Mouse (Mus musculus) lung, embryonic 15.5 days (tissue): Measurements from ENCODE around the gene Mcoln3. TPM values are rescaled to one million over a fixed set of nuclear protein-coding genes. Genes with fewer than 3 reads are reported as not detected.

ENCODE experiments used
- ATAC-seq: fragments of 200-750 bp; cut with Nextera tagmentation; 2 replicates; pipeline ENCODE4 v1.8.0; 2017; ENCODE audit warnings: moderate number of reproducible peaks, borderline replicate concordance; ENCODE audit not compliant: low FRiP score, low TSS enrichment; ENCODE audit errors: extremely low read depth
- H3K27ac ChIP-seq: fragments of 300-500 bp; sonication (generic); 2 replicates; pipeline ENCODE4 v1.5.1; 2015; ENCODE audit warnings: moderate library complexity, mild to moderate bottlenecking, inconsistent platforms
- H3K27me3 ChIP-seq: fragments of 300-500 bp; sonication (generic); 2 replicates; pipeline ENCODE4 v1.6.1; 2015; ENCODE audit warnings: inconsistent platforms
- H3K36me3 ChIP-seq: fragments of 300-500 bp; sonication (generic); 2 replicates; pipeline ENCODE4 v1.6.1; 2015; ENCODE audit warnings: inconsistent platforms
- H3K4me1 ChIP-seq: fragments of 300-500 bp; sonication (generic); 2 replicates; pipeline ENCODE4 v1.6.1; 2015; ENCODE audit warnings: inconsistent platforms
- H3K4me2 ChIP-seq: fragments of 300-500 bp; sonication (generic); 2 replicates; pipeline ENCODE4 v1.6.1; 2015; ENCODE audit warnings: inconsistent platforms, mild to moderate bottlenecking, moderate library complexity
- H3K4me3 ChIP-seq: fragments of 300-500 bp; sonication (generic); 2 replicates; pipeline ENCODE4 v1.5.1; 2015; ENCODE audit warnings: mild to moderate bottlenecking, inconsistent platforms
- H3K9ac ChIP-seq: fragments of 300-500 bp; sonication (generic); 2 replicates; pipeline ENCODE4 v1.6.1; 2015; ENCODE audit warnings: inconsistent platforms
- H3K9me3 ChIP-seq: fragments of 300-500 bp; sonication (generic); 2 replicates; pipeline ENCODE4 v1.6.1; 2016; ENCODE audit warnings: inconsistent platforms
- WGBS: fragments of 180-500 bp; shearing (Covaris S2); methylation state at CpG from one replicate; pipeline ENCODE4 v1.1.7; 2015; 5-methylcytosine and 5-hydroxymethylcytosine counted together
- polyA plus RNA-seq: library from polyadenylated mRNA; unstranded; fragments of >200 nt; fragmentation: Nextera tagmentation; extraction: Ambion mirVana; gene quantifications from 2 replicates; pipeline ENCODE4 v1.2.1, GENCODE M21; 2015

The Mcoln3 gene
- polyA plus RNA-seq, 1 experiment from 2014 or later, result 1.1 TPM

DNA sequence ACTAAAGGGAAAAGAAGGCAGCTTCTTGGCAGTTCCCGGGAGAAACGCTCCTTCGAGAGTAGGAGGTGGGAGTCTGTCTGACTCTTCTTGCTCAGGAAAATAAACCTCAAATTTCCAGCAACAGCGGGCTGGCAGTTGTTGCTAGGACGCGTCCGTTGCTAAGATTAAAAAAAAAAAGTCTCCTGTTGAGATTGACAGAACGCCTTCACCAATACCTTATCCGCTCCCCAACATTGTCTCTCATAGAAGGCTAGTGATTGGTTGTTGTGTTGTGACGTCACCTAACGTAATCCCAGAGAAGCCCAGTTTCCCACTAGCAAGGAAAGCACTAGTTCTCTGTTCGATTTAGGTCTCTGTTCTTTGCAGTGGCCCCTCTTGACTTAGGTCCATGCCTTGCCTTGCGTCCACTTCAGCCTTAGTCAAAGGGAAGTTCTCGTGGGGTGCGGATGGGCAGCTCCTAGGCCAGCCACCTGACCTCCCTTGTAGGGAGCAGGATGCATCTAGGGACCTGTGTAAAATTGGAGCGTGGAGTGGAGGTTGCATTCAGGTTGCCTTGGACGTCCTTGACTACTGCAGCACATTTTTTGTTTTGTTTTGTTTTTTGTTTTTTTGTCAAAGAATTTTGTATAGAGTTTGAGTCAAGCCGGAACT is 9.2 kb upstream of the Mcoln3 start, which contains the start of gene Wdr63:
Gene Wdr63, minus strand, starts transcription at position 210 of the 651 bp plus-strand sequence.
- Histone ChIP-seq H3K4me2 (peak within 1 kb of the TSS; percentile 85), H3K4me1 (0 out of 2 replicates have a peak, but pooled peaks cover 6% of the 10 kb centered on the region), H3K36me3 (no peaks in the 10 kb centered on the region), H3K4me3 (peak within 1 kb of the TSS; percentile 47), H3K27ac (no peak within 1 kb of the TSS), H3K9me3 (no peaks in the 10 kb centered on the region), H3K9ac (peak within 1 kb of the TSS; percentile 3), H3K27me3 (peaks cover 7% of the 10 kb centered on the region; the same call in 1 of the 2 replicates)
- peak; percentile 94 for ATAC-seq
- 12% methylated on average over 18 of the region's 18 CpGs for WGBS

DNA sequence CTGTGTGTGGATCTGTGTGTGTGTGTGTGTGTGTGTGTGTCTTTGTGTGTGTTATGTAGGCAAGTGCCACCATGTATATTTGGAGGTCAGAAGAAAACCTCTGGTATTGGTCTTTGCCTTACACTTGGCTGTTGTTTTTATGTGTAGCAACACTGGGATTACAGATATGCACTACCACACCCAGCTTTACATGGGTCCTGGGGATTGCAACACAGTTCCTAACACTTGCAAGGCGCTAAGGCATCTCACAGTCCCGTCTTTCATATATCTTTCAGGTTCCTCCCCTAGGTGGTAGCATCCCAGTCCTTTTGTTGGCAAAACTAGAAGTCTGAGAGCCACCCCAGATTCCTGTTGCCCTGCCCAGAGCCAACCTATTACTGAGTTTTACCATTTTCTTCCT is 8.3 kb upstream of the Mcoln3 start:
- Histone ChIP-seq H3K36me3 (no peaks in the 10 kb centered on the region), H3K9ac (no peak overlapping the region), H3K4me3 (no peak overlapping the region), H3K4me1 (0 out of 2 replicates have a peak, but pooled peaks cover 6% of the 10 kb centered on the region), H3K27ac (no peak overlapping the region), H3K27me3 (peaks cover 7% of the 10 kb centered on the region; the same call in 1 of the 2 replicates), H3K4me2 (no peak overlapping the region), H3K9me3 (no peaks in the 10 kb centered on the region)
- ATAC-seq, result no peak
- WGBS, result 61% methylated on average over 2 of the region's 2 CpGs

DNA sequence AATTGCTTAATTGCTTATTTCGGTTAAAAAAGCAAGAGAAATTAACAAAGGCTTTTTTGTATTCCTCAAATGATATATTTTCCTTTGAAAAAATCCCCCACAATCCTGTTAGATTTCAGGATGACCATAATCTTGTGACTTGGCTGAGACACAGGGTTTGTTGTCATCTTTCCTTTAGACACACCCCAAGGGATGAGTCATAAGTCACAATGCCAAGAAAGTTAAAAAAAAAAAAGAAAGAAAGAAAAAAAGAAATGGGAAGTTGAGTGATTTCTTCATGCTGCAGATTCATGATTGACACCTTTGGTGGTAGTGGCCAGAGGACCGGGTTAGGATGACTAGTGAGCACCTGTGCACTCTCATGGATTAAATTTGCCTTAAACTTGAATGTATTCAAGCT is 6.9 kb upstream of the Mcoln3 start:
- H3K27ac ChIP-seq, result no peak overlapping the region
- peaks cover 7% of the 10 kb centered on the region; the same call in 1 of the 2 replicates for H3K27me3 ChIP-seq
- 0 out of 2 replicates have a peak, but pooled peaks cover 6% of the 10 kb centered on the region for H3K4me1 ChIP-seq
- H3K9ac ChIP-seq, result no peak overlapping the region
- H3K4me2 ChIP-seq, result no peak overlapping the region
- H3K9me3 ChIP-seq, result no peaks in the 10 kb centered on the region
- ATAC-seq, result no peak
- H3K4me3 ChIP-seq, result no peak overlapping the region
- H3K36me3 ChIP-seq, result no peaks in the 10 kb centered on the region
- WGBS, result 68% methylated on average over 2 of the region's 2 CpGs

DNA sequence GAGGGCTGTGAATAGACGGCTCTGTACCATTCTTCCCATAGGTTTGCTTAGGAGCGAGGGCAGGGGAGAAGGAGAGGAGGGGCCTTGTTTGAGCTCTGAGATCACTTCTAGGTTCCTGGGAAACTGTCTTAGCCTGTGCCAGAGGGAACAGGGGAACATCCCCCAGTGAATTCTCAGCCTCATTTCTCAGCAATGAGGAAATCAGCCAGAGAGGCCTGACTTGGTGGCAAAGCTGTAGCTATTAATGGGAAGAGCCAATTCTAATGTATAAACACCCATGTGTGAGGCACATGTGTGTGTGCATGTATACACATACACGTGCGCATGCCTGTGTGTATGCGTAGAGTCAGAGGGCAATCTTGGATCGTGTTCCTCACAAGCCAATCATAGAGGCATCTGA is 6.3 kb upstream of the Mcoln3 start:
- H3K4me1 ChIP-seq, result 0 out of 2 replicates have a peak, but pooled peaks cover 6% of the 10 kb centered on the region
- H3K27ac ChIP-seq, result no peak overlapping the region
- no peak overlapping the region for H3K9ac ChIP-seq
- no peak for ATAC-seq
- H3K4me2 ChIP-seq, result no peak overlapping the region
- H3K4me3 ChIP-seq, result no peak overlapping the region
- H3K36me3 ChIP-seq, result no peaks in the 10 kb centered on the region
- WGBS, result 51% methylated on average over 6 of the region's 6 CpGs
- H3K9me3 ChIP-seq, result no peaks in the 10 kb centered on the region
- H3K27me3 ChIP-seq, result peaks cover 7% of the 10 kb centered on the region; the same call in 1 of the 2 replicates

DNA sequence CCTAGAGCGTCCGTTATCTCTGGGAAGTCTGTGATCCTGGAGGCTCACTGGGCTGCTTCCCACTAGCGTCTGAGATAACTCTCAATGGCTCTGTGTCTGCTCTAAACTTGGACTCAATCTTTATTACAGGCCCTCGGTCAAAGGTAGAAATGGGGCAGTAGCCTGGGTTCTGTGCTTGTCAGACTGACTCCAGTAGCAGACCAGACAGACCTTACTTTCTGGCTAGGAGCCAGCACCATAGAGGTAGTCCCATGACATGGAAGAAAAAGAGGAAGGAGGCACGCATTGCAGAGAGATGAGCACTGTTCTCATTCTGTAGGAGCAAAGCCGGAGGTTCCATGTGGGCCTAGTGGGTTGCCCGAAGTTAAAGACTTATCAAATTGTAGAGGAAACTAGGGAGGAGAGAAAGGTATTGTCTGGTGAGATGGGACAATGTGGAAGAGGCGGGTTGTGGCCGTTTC is 777 bp downstream of the Mcoln3 start:
- peaks cover 19% of the 10 kb centered on the region for H3K27me3 ChIP-seq
- no peak overlapping the region for H3K27ac ChIP-seq
- no peaks in the 10 kb centered on the region for H3K36me3 ChIP-seq
- H3K9me3 ChIP-seq, result no peaks in the 10 kb centered on the region
- H3K4me1 ChIP-seq, result peaks cover 12% of the 10 kb centered on the region; the same call in 1 of the 2 replicates
- no peak overlapping the region for H3K9ac ChIP-seq
- H3K4me2 ChIP-seq, result peak overlapping the region; percentile 63; the same call in 1 of the 2 replicates
- 55% methylated on average over 9 of the region's 9 CpGs for WGBS
- peak; percentile 4; the same call in 1 of the 2 replicates for ATAC-seq
- no peak overlapping the region for H3K4me3 ChIP-seq

DNA sequence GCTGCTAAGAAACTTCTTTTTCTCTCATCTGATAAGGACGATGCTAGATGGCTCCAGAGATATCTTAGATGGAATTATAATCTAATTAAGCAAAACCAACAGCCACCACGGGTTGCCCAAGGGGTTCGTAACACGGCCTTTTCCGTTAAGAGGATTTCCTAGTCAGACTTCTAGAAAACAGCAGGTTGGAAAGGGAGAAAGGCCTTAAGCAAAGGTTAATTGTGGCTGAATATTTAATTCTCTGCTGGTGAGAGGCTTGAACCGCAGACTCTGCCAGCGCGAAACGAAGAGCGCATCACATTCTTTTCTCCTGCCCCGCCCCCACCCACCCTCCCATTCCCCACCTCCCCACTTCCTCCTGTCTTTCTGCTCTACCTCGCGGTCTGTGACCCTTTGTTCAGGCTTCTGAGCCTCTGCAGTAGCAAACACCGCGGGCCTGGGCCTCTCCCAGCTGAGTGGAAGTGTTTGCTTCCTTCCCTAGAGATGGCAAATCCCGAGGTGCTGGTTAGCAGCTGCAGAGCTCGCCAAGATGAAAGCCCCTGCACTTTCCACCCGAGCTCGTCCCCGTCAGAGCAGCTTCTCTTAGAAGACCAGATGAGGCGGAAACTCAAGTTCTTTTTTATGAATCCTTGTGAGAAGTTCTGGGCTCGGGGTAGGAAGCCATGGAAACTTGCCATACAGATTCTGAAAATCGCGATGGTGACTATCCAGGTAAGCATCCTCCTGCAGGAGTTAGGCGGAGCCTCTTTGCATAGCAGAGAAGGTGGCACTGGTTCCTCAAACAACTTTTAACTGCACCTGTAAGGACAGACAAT is 4.3 kb downstream of the Mcoln3 start:
- 10% methylated on average over 25 of the region's 25 CpGs for WGBS
- Histone ChIP-seq H3K4me2 (peak overlapping the region; percentile 50), H3K4me3 (peak overlapping the region; percentile 18), H3K27me3 (peaks cover 19% of the 10 kb centered on the region), H3K9me3 (no peaks in the 10 kb centered on the region), H3K9ac (no peak overlapping the region), H3K4me1 (peaks cover 12% of the 10 kb centered on the region; the same call in 1 of the 2 replicates), H3K36me3 (no peaks in the 10 kb centered on the region), H3K27ac (no peak overlapping the region)
- no peak for ATAC-seq

DNA sequence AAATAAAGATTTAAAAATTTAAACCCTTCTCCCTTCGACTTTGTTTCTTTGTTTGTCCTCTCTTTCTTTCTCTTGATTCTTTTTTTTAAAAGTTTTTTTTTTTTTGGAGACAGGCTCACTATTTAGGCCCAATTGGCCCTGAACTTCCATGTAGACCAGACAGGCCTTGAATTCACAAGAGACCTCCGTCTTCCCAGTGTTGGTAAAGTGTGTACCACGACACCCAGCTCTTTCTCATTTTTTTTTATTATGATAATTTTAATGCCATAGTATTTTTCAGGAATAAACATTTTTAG is 4.8 kb downstream of the Mcoln3 start:
- H3K9ac ChIP-seq, result no peak overlapping the region
- WGBS, result 56% methylated on average over 3 of the region's 3 CpGs

DNA sequence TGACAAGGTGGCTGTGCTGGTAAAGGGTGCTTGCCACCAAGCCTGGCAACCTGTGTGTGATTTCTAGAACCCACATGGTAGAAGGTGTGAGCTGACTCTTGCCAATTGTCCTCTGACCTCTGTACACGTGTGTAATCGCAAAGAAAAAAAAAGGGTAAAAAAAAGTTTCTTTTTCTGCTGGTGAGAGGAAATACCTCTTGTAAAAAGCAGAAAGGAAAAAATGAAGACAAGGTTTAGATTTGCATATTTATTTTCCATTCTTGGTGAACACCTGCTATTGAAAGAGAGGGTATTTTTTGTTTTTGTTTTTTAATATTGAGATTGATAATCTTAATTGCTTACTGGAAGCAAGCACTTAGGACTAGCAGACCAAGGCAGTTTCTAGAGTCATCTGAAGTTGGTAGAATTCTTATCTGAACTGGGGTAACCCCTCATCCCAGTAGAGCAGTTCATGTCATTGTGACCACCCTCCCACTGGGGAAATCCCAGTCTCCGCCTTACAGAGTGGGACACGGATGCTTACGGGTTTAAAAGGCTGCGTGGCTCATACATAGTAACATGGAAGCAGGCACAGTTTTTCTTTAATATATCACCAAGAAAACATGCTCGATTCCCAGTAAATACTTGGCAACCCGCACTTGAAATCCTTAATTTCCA is 5.7 kb downstream of the Mcoln3 start:
- peaks cover 7% of the 10 kb centered on the region; the same call in 1 of the 2 replicates for H3K4me1 ChIP-seq
- H3K4me3 ChIP-seq, result no peak overlapping the region
- H3K9ac ChIP-seq, result no peak overlapping the region
- peaks cover 6% of the 10 kb centered on the region for H3K27me3 ChIP-seq
- no peak overlapping the region for H3K4me2 ChIP-seq
- no peaks in the 10 kb centered on the region for H3K36me3 ChIP-seq
- no peak for ATAC-seq
- no peak overlapping the region for H3K27ac ChIP-seq
- 68% methylated on average over 8 of the region's 8 CpGs for WGBS
- H3K9me3 ChIP-seq, result no peaks in the 10 kb centered on the region

More for the DNA sequence above, 4.8 kb downstream of the Mcoln3 start:
- no peak for ATAC-seq
- Histone ChIP-seq H3K4me3 (no peak overlapping the region), H3K4me2 (no peak overlapping the region), H3K9me3 (no peaks in the 10 kb centered on the region), H3K27me3 (peaks cover 15% of the 10 kb centered on the region), H3K4me1 (peaks cover 12% of the 10 kb centered on the region; the same call in 1 of the 2 replicates), H3K36me3 (no peaks in the 10 kb centered on the region), H3K27ac (no peak overlapping the region)

DNA sequence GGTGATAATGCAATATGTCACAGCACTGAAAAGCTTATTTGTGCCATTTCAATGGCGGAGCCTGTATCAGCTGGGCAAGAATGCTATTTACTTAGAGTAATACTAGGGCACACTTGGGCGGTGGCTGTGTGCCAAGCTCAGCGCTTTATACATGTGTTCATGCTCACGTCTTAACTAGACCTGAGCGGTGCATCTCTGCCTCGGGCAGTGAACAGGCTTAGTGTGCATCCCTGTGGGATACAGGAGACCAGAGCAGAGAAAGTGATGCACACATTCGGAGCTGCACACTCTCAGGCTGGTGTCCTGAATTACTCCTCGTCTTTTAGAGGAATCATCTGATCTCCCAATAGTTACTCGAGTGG is 6.2 kb downstream of the Mcoln3 start:
- Histone ChIP-seq H3K4me3 (no peak overlapping the region), H3K27ac (no peak overlapping the region), H3K4me2 (no peak overlapping the region), H3K27me3 (peaks cover 1% of the 10 kb centered on the region; the same call in 1 of the 2 replicates), H3K36me3 (no peaks in the 10 kb centered on the region), H3K4me1 (peaks cover 7% of the 10 kb centered on the region; the same call in 1 of the 2 replicates), H3K9ac (no peak overlapping the region), H3K9me3 (no peaks in the 10 kb centered on the region)
- WGBS, result 53% methylated on average over 9 of the region's 9 CpGs
- ATAC-seq, result peak; percentile 52; the same call in 1 of the 2 replicates

DNA sequence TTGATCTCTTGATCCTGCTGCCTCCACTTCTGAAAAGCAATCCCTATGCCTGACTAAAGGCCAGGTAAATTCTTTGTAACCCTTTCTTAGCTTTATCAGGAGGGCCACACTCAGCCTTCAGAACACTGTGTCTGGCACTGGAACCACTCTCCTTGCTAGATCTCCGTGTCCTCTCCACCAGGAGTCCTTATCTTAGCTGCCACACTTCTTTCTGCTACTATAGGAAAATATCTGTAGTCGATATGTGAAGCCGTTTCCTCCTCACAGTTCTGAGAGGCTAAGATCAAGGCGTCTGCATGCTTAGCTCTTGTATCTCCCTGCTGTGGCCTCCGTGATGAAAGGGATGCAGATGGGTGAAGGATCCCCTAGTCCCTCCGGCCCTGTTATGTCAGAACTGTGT is 10.0 kb downstream of the Mcoln3 start:
- 42% methylated on average over 6 of the region's 6 CpGs for WGBS

DNA sequence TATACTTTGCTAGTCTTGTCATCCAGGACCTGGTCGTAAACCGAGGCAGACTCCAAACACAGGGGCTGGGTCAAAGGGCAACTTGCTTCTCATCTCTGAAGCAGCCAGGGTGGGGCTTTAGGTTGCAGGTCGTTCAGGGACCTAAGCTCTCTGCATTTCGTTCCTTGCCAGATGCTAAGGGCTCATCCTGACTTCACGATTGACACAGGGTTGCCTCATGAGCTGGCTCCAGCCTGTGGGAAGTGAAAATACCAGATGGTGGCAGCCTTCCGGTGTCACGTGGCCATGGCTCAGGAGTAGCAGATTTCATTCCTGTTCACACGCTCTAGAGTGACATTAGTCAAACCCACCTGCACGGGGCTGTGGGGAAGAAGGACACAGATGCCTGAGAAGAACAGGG is 17.6 kb downstream of the Mcoln3 start:
- Histone ChIP-seq H3K36me3 (no peaks in the 10 kb centered on the region), H3K27ac (no peak overlapping the region), H3K4me3 (no peak overlapping the region), H3K9ac (no peak overlapping the region), H3K27me3 (no peaks in the 10 kb centered on the region), H3K4me1 (no peaks in the 10 kb centered on the region), H3K4me2 (no peak overlapping the region), H3K9me3 (no peaks in the 10 kb centered on the region)
- WGBS, result 69% methylated on average over 9 of the region's 9 CpGs
- ATAC-seq, result no peak

More for the DNA sequence above, 10.0 kb downstream of the Mcoln3 start:
- no peak for ATAC-seq
- no peak overlapping the region for H3K4me2 ChIP-seq
- no peaks in the 10 kb centered on the region for H3K36me3 ChIP-seq
- no peaks in the 10 kb centered on the region for H3K9me3 ChIP-seq
- H3K4me3 ChIP-seq, result no peak overlapping the region
- no peak overlapping the region for H3K27ac ChIP-seq
- no peaks in the 10 kb centered on the region for H3K27me3 ChIP-seq
- no peaks in the 10 kb centered on the region for H3K4me1 ChIP-seq
- H3K9ac ChIP-seq, result no peak overlapping the region
